Mouse (Mus musculus) left cerebral cortex, postnatal 36 days (tissue): Measurements from ENCODE around the gene Cmas. TPM values are rescaled to one million over a fixed set of nuclear protein-coding genes. Genes with fewer than 3 reads are reported as not detected.

Source experiments
- DNase-seq, 2 experiments: peaks; one replicate each; pipeline ENCODE4 v3.0.0; 2021 to 2022; ENCODE audit warnings: low spot score in 2 of 2, mixed read lengths in 1 of 2
- intact Hi-C: fragments of 180-260 bp; cut with DNase I; formaldehyde crosslinking; loops from one replicate; pipeline ENCODE4 v1.15.1; 2025
- total RNA-seq, 2 experiments: library from RNA; stranded (reverse); gene quantifications; 2 replicates each; pipeline ENCODE4 v1.2.3; 2021

The Cmas gene
- total RNA-seq, 2 experiments from 2014 or later: 108 to 115 TPM

GRCm38 (mm10) chr6:142748057-142748708 lies 8.3 kb upstream of the Cmas start:
- DNase-seq: no peak
- intact Hi-C loops: loop anchor here (10.0 kb wide), 1 partner anchor 363 kb away; the partner anchor contains the start of genes Golt1b and Recql

- DNase-seq: no peak
- intact Hi-C loops: no loop called here
Observed at GRCm38 (mm10) chr6:142751365-142751764, 5.1 kb upstream of the Cmas start.

- intact Hi-C loops: no loop called here
- DNase-seq: no peak
Observed at GRCm38 (mm10) chr6:142752331-142753246, 3.9 kb upstream of the Cmas start.

GRCm38 (mm10) chr6:142757334-142757965 lies 964 bp downstream of the Cmas start:
- intact Hi-C loops: no loop called here
- no peak for DNase-seq

GRCm38 (mm10) chr6:142757976-142758375 lies 1.5 kb downstream of the Cmas start:
- no peak for DNase-seq
- intact Hi-C loops: no loop called here

- no peak for DNase-seq
- intact Hi-C loops: no loop called here
Observed at GRCm38 (mm10) chr6:142758562-142758961, 2.1 kb downstream of the Cmas start.

GRCm38 (mm10) chr6:142759633-142760032 lies 3.1 kb downstream of the Cmas start:
- DNase-seq: no peak
- intact Hi-C loops: no loop called here

- intact Hi-C loops: no loop called here
- no peak for DNase-seq
Observed at GRCm38 (mm10) chr6:142764933-142765332, 8.4 kb downstream of the Cmas start.

- no peak for DNase-seq
- intact Hi-C loops: no loop called here
Observed at GRCm38 (mm10) chr6:142767305-142767704, 10.8 kb downstream of the Cmas start.

GRCm38 (mm10) chr6:142769896-142770295 lies 13.4 kb downstream of the Cmas start:
- DNase-seq: no peak
- intact Hi-C loops: no loop called here

GRCm38 (mm10) chr6:142771643-142772042 lies 15.2 kb downstream of the Cmas start:
- no peak for DNase-seq
- intact Hi-C loops: no loop called here

GRCm38 (mm10) chr6:142773566-142773965 lies 17.1 kb downstream of the Cmas start:
- DNase-seq: no peak
- intact Hi-C loops: no loop called here

GRCm38 (mm10) chr6:142776935-142777334 lies 20.4 kb downstream of the Cmas start:
- DNase-seq: no peak
- intact Hi-C loops: loop anchor here (5.0 kb wide), 1 partner anchor 245 kb away; no protein-coding TSS in a partner anchor

GRCm38 (mm10) chr6:142779045-142779811 lies 22.7 kb downstream of the Cmas start:
- DNase-seq: peak in 1 of 2 experiments; percentile 42
- intact Hi-C loops: loop anchor here (1.0 to 5.0 kb wide), 2 partner anchors 185 to 243 kb away; partner anchors contain the start of gene St8sia1

- intact Hi-C loops: loop anchor here (1.0 to 5.0 kb wide), 3 partner anchors 35 to 242 kb away; partner anchors contain the start of gene St8sia1
- no peak for DNase-seq
Observed at GRCm38 (mm10) chr6:142779812-142780573, 23.5 kb downstream of the Cmas start.

GRCm38 (mm10) chr6:142780574-142781033 lies 24.1 kb downstream of the Cmas start:
- intact Hi-C loops: loop anchor here (2.0 kb wide), 1 partner anchor 34 kb away; no protein-coding TSS in a partner anchor
- no peak for DNase-seq

- intact Hi-C loops: loop anchor here (2.0 kb wide), 1 partner anchor 34 kb away; no protein-coding TSS in a partner anchor
- DNase-seq: no peak
Observed at GRCm38 (mm10) chr6:142781286-142781685, 24.8 kb downstream of the Cmas start.

GRCm38 (mm10) chr6:142785343-142785742 lies 28.9 kb downstream of the Cmas start:
- intact Hi-C loops: no loop called here
- no peak for DNase-seq
